Mouse (Mus musculus) cerebellum, postnatal 14 days (tissue): Measurements from ENCODE around the gene Gm2035.
"Not testable (repeated sequence)": the region's sequence is repeated elsewhere in the genome, so short reads cannot be mapped to it uniquely, and the experiment has no call there.

Experiments used
- DNase-seq, 2 experiments: peaks; one replicate each; pipeline ENCODE4 v3.0.0; 2021; ENCODE audit warnings: mixed read lengths in 2 of 2

Gene Gm2035

DNA sequence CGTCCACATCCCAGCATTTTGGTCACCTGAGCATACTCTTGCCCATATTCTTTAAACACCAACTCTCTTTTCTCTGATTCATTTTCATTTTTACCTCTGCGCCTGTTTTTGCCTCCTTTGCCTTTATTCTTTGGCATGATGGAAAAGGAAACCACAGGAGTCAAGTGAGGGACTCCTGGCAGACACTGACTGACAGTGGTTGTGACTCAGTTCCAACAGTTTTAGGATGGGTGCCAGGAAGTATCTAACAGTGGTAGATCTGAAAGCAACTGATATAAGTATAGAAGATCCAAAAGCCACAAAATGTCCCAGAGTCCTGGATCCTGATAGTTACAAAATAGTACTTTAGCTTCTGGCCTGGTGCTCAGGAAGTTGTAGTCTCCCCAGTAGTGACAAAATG, at the start of gene Gm2035:
TSS of gene Gm2035 (minus strand) at position 137 of the 400 bp plus-strand sequence.
- not testable (repeated sequence) for DNase-seq

GRCm38 (mm10) chr12:87953780-87954179, 34.1 kb upstream of the Gm2035 start, which contains the start of gene Gm2042:
TSS of gene Gm2042 (plus strand) at chr12:87954080.
- DNase-seq, result not testable (repeated sequence)

DNA sequence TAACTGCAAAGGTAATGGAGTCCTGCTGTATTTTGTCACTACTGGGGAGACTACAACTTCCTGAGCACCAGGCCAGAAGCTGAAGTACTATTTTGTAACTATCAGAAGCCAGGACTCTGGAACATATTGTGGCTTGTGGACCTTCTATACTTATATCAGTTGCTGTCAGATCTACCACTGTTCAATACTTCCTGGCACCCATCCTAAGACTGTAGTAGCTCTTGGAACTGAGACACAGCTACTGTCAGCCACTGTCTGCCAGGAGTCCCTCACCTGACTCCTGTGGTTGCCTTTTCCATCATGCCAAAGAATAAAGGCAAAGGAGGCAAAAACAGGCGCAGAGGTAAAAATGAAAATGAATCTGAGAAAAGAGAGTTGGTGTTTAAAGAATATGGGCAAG, 24.6 kb downstream of the Gm2035 start, which contains the start of gene Gm2022:
TSS of gene Gm2022 (plus strand) at position 301 of the 400 bp plus-strand sequence.
- not testable (repeated sequence) for DNase-seq

GRCm38 (mm10) chr12:87873772-87874171, 45.9 kb downstream of the Gm2035 start, which contains the start of gene Gm2016:
TSS of gene Gm2016 (plus strand) at chr12:87874072.
- not testable (repeated sequence) for DNase-seq
